In genomic region chr8:116944385-116944696, GRCm38 (mm10) we compare ENCODE assay signal across 7 mouse cellular contexts. TPM values are rescaled to one million over a fixed set of nuclear protein-coding genes. Genes with fewer than 3 reads are reported as not detected.
DNase-seq lines count a peak whose midpoint lies in the region; ATAC-seq lines count a peak whose summit lies in the region.

No protein-coding gene starts in this region.

- peak overlapping the region; percentile 97 for H3K4me3 ChIP-seq in neural tube, embryonic 11.5 days (ENCODE audit: low read depth, low read length)
- peak overlapping the region; percentile 97 for H3K4me3 ChIP-seq in forebrain, embryonic 13.5 days
- H3K4me3 ChIP-seq in liver, embryonic 12.5 days, result peak overlapping the region; percentile 95
- H3K4me3 ChIP-seq in stomach, embryonic 15.5 days (replicated peaks), result peak overlapping the region; percentile 94

- peaks cover 9% of the 10 kb centered on the region for H3K4me1 ChIP-seq in neural tube, embryonic 11.5 days (ENCODE audit: control insufficient read depth, insufficient read depth, low read length)
- H3K4me1 ChIP-seq in forebrain, embryonic 13.5 days, result peaks cover 23% of the 10 kb centered on the region
- peaks cover 57% of the 10 kb centered on the region for H3K4me1 ChIP-seq in liver, embryonic 12.5 days
- peaks cover 17% of the 10 kb centered on the region for H3K4me1 ChIP-seq in stomach, embryonic 15.5 days

- H3K27me3 ChIP-seq in neural tube, embryonic 11.5 days (ENCODE audit: control insufficient read depth, insufficient read depth, low read length), result no peaks in the 10 kb centered on the region
- H3K27me3 ChIP-seq in forebrain, embryonic 13.5 days, result no peaks in the 10 kb centered on the region
- H3K27me3 ChIP-seq in liver, embryonic 12.5 days (replicated peaks), result no peaks in the 10 kb centered on the region
- no peaks in the 10 kb centered on the region for H3K27me3 ChIP-seq in stomach, embryonic 15.5 days (replicated peaks)

- H3K9ac ChIP-seq in neural tube, embryonic 11.5 days (ENCODE audit: low read length), result peak overlapping the region; percentile 84
- peak overlapping the region; percentile 91 for H3K9ac ChIP-seq in forebrain, embryonic 13.5 days
- H3K9ac ChIP-seq in liver, embryonic 12.5 days, result peak overlapping the region; percentile 94
- H3K9ac ChIP-seq in stomach, embryonic 15.5 days, result 0 out of 2 replicates have a peak overlapping the region, but pooled peaks have one; percentile 73

- intact Hi-C loops in left cerebral cortex, postnatal 25 days (cut with DNase I), result loop anchor here (1.0 to 10.0 kb wide), 3 partner anchors 35 to 530 kb away; no protein-coding TSS in a partner anchor

- no peak for DNase-seq in neural tube, embryonic 11.5 days (ENCODE audit: low spot score)
- DNase-seq in neural tube, embryonic 10.5 days (ENCODE audit: extremely low spot score, low spot score), result no peak
- DNase-seq in right cerebral cortex, postnatal 25 days, result no peak
- no peak for DNase-seq in left cerebral cortex, postnatal 25 days (ENCODE audit: low spot score in 2 of 2)

- no peak for ATAC-seq in neural tube, embryonic 11.5 days (ENCODE audit: insufficient read depth, low FRiP score, low TSS enrichment)
- ATAC-seq in forebrain, embryonic 13.5 days, result no peak
- no peak for ATAC-seq in liver, embryonic 12.5 days
- no peak for ATAC-seq in stomach, embryonic 15.5 days (ENCODE audit: insufficient read depth, low FRiP score, low read depth)

- WGBS in neural tube, embryonic 11.5 days, result 11% methylated on average over 4 of the region's 4 CpGs
- whole genome bisulfite sequencing in forebrain, embryonic 13.5 days, result 24% methylated on average over 4 of the region's 4 CpGs
- 6% methylated on average over 4 of the region's 4 CpGs for WGBS in liver, embryonic 12.5 days (ENCODE audit: insufficient replicate concordance)
- 12% methylated on average over 4 of the region's 4 CpGs for WGBS in stomach, embryonic 15.5 days

- H3K9me3 ChIP-seq in neural tube, embryonic 11.5 days (ENCODE audit: control insufficient read depth, low read length), result no peaks in the 10 kb centered on the region
- no peaks in the 10 kb centered on the region for H3K9me3 ChIP-seq in forebrain, embryonic 13.5 days (replicated peaks)
- H3K9me3 ChIP-seq in liver, embryonic 12.5 days (replicated peaks), result no peaks in the 10 kb centered on the region
- H3K9me3 ChIP-seq in stomach, embryonic 15.5 days, result no peaks in the 10 kb centered on the region

- H3K36me3 ChIP-seq in neural tube, embryonic 11.5 days (ENCODE audit: control insufficient read depth, insufficient read depth, low read length), result no peaks in the 10 kb centered on the region
- H3K36me3 ChIP-seq in forebrain, embryonic 13.5 days (ENCODE audit: poor library complexity, severe bottlenecking), result no peaks in the 10 kb centered on the region
- H3K36me3 ChIP-seq in liver, embryonic 12.5 days, result peaks cover 24% of the 10 kb centered on the region
- no peaks in the 10 kb centered on the region for H3K36me3 ChIP-seq in stomach, embryonic 15.5 days

- peak overlapping the region; percentile 98 for H3K4me2 ChIP-seq in neural tube, embryonic 11.5 days (ENCODE audit: low read depth)
- peak overlapping the region; percentile 85 for H3K4me2 ChIP-seq in forebrain, embryonic 13.5 days
- H3K4me2 ChIP-seq in liver, embryonic 12.5 days, result peak overlapping the region; percentile 98
- peak overlapping the region; percentile 94 for H3K4me2 ChIP-seq in stomach, embryonic 15.5 days

- no peak overlapping the region for H3K27ac ChIP-seq in neural tube, embryonic 11.5 days (ENCODE audit: low read depth, low read length)
- no peak overlapping the region for H3K27ac ChIP-seq in forebrain, embryonic 13.5 days
- H3K27ac ChIP-seq in liver, embryonic 12.5 days, result peak overlapping the region; percentile 81; the same call in 1 of the 2 replicates
- no peak overlapping the region for H3K27ac ChIP-seq in stomach, embryonic 15.5 days

RNA-seq across cellular contexts. Expression of gene Atmin, which starts 1.1 kb away (rescaled TPM):
- 18.9 and 20.6 TPM in 2 replicates for polyA plus RNA-seq in neural tube, embryonic 11.5 days (2014; fragmentation: Nextera tagmentation; extraction: Ambion mirVana)
- polyA plus RNA-seq in forebrain, embryonic 13.5 days (2015; fragmentation: Nextera tagmentation; extraction: Ambion mirVana), result 13.0 and 15.9 TPM in 2 replicates
- polyA plus RNA-seq in liver, embryonic 12.5 days (2016; fragmentation: Nextera tagmentation; extraction: Ambion mirVana), result 7.6 and 8.2 TPM in 2 replicates
- 8.9 and 10.0 TPM in 2 replicates for polyA plus RNA-seq in stomach, embryonic 15.5 days (2015; fragmentation: Nextera tagmentation; extraction: Ambion mirVana)
- total RNA-seq in left cerebral cortex, postnatal 25 days (2021), result 10 to 100 TPM; 60.8 to 62.8 TPM

RNA-seq across cellular contexts. Expression of gene Cenpn, which starts 22.8 kb away (rescaled TPM):
- 42.6 and 47.6 TPM in 2 replicates for polyA plus RNA-seq in neural tube, embryonic 11.5 days (2014; fragmentation: Nextera tagmentation; extraction: Ambion mirVana)
- 33.1 and 35.4 TPM in 2 replicates for polyA plus RNA-seq in forebrain, embryonic 13.5 days (2015; fragmentation: Nextera tagmentation; extraction: Ambion mirVana)
- polyA plus RNA-seq in liver, embryonic 12.5 days (2016; fragmentation: Nextera tagmentation; extraction: Ambion mirVana), result 37.3 and 41.1 TPM in 2 replicates
- polyA plus RNA-seq in stomach, embryonic 15.5 days (2015; fragmentation: Nextera tagmentation; extraction: Ambion mirVana), result 30.7 and 33.0 TPM in 2 replicates
- total RNA-seq in left cerebral cortex, postnatal 25 days (2021), result 1 to 10 TPM; 1.3 to 1.6 TPM

RNA-seq across cellular contexts. Expression of gene Cmc2, which starts 23.1 kb away (rescaled TPM):
- 66.9 and 68.8 TPM in 2 replicates for polyA plus RNA-seq in neural tube, embryonic 11.5 days (2014; fragmentation: Nextera tagmentation; extraction: Ambion mirVana)
- 58.6 and 67.6 TPM in 2 replicates for polyA plus RNA-seq in forebrain, embryonic 13.5 days (2015; fragmentation: Nextera tagmentation; extraction: Ambion mirVana)
- 83.5 and 87.1 TPM in 2 replicates for polyA plus RNA-seq in liver, embryonic 12.5 days (2016; fragmentation: Nextera tagmentation; extraction: Ambion mirVana)
- 74.4 and 75.8 TPM in 2 replicates for polyA plus RNA-seq in stomach, embryonic 15.5 days (2015; fragmentation: Nextera tagmentation; extraction: Ambion mirVana)
- 10 to 100 TPM; 15.9 to 20.2 TPM for total RNA-seq in left cerebral cortex, postnatal 25 days (2021)

RNA-seq across cellular contexts. Expression of gene 1700030J22Rik, which starts 34.4 kb away (rescaled TPM):
- 2.8 and 3.4 TPM in 2 replicates for polyA plus RNA-seq in neural tube, embryonic 11.5 days (2014; fragmentation: Nextera tagmentation; extraction: Ambion mirVana)
- polyA plus RNA-seq in forebrain, embryonic 13.5 days (2015; fragmentation: Nextera tagmentation; extraction: Ambion mirVana), result 3.9 and 4.1 TPM in 2 replicates
- 0.66 and 0.92 TPM in 2 replicates for polyA plus RNA-seq in liver, embryonic 12.5 days (2016; fragmentation: Nextera tagmentation; extraction: Ambion mirVana)
- 1.3 and 1.7 TPM in 2 replicates for polyA plus RNA-seq in stomach, embryonic 15.5 days (2015; fragmentation: Nextera tagmentation; extraction: Ambion mirVana)
- 10 to 100 TPM; 11.1 to 13.3 TPM for total RNA-seq in left cerebral cortex, postnatal 25 days (2021)

RNA-seq across cellular contexts. Expression of gene Gcsh, which starts 49.0 kb away (rescaled TPM):
- 154 and 158 TPM in 2 replicates for polyA plus RNA-seq in neural tube, embryonic 11.5 days (2014; fragmentation: Nextera tagmentation; extraction: Ambion mirVana)
- 111 and 120 TPM in 2 replicates for polyA plus RNA-seq in forebrain, embryonic 13.5 days (2015; fragmentation: Nextera tagmentation; extraction: Ambion mirVana)
- 86.0 and 93.4 TPM in 2 replicates for polyA plus RNA-seq in liver, embryonic 12.5 days (2016; fragmentation: Nextera tagmentation; extraction: Ambion mirVana)
- polyA plus RNA-seq in stomach, embryonic 15.5 days (2015; fragmentation: Nextera tagmentation; extraction: Ambion mirVana), result 138 and 143 TPM in 2 replicates
- 10 to 100 TPM; 35.3 to 39.1 TPM for total RNA-seq in left cerebral cortex, postnatal 25 days (2021)
